Mouse (Mus musculus): Measurements from ENCODE around the gene Lrp6. TPM values are rescaled to one million over a fixed set of nuclear protein-coding genes. Genes with fewer than 3 reads are reported as not detected.

Gene Lrp6
- total RNA-seq (2017), result 72.1 and 75.6 TPM in 2 replicates

GRCm38 (mm10) chr6:134566818-134567485 lies at the start of gene Lrp6:
Lrp6 (minus strand) TSS chr6:134566965.
- ATAC-seq (replicated peaks in 1 of 2; ENCODE audit: insufficient read depth in 1 of 2, low FRiP score in 2 of 2, low TSS enrichment in 1 of 2, low read depth in 1 of 2, poor library complexity in 2 of 2, severe bottlenecking in 2 of 2), result peak; percentile 74 to 84

- peak; percentile 84 to 95 for ATAC-seq (replicated peaks in 1 of 2; ENCODE audit: insufficient read depth in 1 of 2, low FRiP score in 2 of 2, low TSS enrichment in 1 of 2, low read depth in 1 of 2, poor library complexity in 2 of 2, severe bottlenecking in 2 of 2)
Observed at GRCm38 (mm10) chr6:134614723-134615648, 48.2 kb upstream of the Lrp6 start.

- no peak for ATAC-seq (replicated peaks in 1 of 2; ENCODE audit: insufficient read depth in 1 of 2, low FRiP score in 2 of 2, low TSS enrichment in 1 of 2, low read depth in 1 of 2, poor library complexity in 2 of 2, severe bottlenecking in 2 of 2)
Observed at GRCm38 (mm10) chr6:134614322-134614721, 47.6 kb upstream of the Lrp6 start.

- no peak for ATAC-seq (replicated peaks in 1 of 2; ENCODE audit: insufficient read depth in 1 of 2, low FRiP score in 2 of 2, low TSS enrichment in 1 of 2, low read depth in 1 of 2, poor library complexity in 2 of 2, severe bottlenecking in 2 of 2)
Observed at GRCm38 (mm10) chr6:134611896-134612295, 45.1 kb upstream of the Lrp6 start.

GRCm38 (mm10) chr6:134610380-134610779 lies 43.6 kb upstream of the Lrp6 start:
- no peak for ATAC-seq (replicated peaks in 1 of 2; ENCODE audit: insufficient read depth in 1 of 2, low FRiP score in 2 of 2, low TSS enrichment in 1 of 2, low read depth in 1 of 2, poor library complexity in 2 of 2, severe bottlenecking in 2 of 2)

DNA sequence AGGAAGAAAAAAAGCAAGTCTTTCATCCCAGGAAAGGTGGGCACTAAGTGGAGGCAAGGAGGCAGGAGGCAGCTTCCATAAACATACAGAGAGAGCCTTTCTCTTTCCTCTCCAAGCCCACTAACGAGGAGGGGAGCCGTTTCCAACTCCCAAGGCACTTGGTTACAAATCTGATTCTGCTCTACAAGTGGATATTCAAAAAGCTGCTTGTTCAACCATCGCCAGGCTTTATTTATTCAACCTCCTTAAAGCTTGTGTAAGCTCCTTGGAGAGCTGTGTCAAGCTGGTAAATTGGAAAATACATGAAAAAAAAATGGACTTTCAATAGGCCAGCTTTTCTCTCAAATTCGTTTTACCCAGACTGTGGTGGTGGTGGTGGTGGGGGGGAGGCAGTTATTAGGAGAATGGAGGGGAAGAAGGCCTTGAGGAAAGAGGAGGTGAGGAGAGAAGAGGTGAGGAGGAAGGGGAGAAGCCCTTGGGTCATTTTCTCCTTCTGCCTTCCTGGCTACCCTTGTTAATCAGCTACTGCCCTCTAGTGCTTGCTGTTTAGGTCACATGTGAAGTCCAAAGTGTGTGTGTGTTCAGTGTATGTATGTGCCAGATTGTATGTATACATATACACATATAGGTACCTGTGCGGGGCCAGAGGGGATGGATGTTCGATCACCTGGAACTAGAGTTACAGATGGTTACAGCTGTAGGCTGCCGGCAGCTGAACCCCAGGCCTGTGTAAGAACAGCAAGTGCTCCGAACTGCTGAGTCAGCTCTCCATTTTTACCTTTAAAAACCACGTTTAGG lies 40.4 kb upstream of the Lrp6 start:
- peak; percentile 65 to 71 for ATAC-seq (replicated peaks in 1 of 2; ENCODE audit: insufficient read depth in 1 of 2, low FRiP score in 2 of 2, low TSS enrichment in 1 of 2, low read depth in 1 of 2, poor library complexity in 2 of 2, severe bottlenecking in 2 of 2)

GRCm38 (mm10) chr6:134606540-134606939 lies 39.8 kb upstream of the Lrp6 start:
- ATAC-seq (replicated peaks in 1 of 2; ENCODE audit: insufficient read depth in 1 of 2, low FRiP score in 2 of 2, low TSS enrichment in 1 of 2, low read depth in 1 of 2, poor library complexity in 2 of 2, severe bottlenecking in 2 of 2), result 0 out of 4 replicates have a peak, but pooled peaks of 1 of the 2 experiments have one; percentile 17

DNA sequence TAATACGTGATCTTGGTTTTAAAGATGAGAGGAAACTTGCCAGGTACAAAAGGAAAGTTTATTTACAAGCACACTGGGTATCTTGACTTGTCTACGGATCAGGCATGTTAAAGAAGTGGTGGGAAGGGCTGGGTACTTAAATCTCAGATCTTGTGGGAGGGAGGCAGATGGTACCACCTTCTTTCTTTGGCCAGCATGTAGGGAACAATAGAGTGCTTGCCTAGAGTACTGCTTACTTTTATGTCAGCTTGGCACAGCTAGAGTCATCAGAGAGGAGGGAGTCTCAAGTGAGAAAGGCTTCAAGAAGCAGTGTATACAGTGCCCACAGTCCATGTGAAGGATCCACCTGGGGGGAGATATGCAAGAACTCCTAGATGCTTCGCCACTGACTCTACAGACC lies 38.4 kb upstream of the Lrp6 start:
- no peak for ATAC-seq (replicated peaks in 1 of 2; ENCODE audit: insufficient read depth in 1 of 2, low FRiP score in 2 of 2, low TSS enrichment in 1 of 2, low read depth in 1 of 2, poor library complexity in 2 of 2, severe bottlenecking in 2 of 2)

DNA sequence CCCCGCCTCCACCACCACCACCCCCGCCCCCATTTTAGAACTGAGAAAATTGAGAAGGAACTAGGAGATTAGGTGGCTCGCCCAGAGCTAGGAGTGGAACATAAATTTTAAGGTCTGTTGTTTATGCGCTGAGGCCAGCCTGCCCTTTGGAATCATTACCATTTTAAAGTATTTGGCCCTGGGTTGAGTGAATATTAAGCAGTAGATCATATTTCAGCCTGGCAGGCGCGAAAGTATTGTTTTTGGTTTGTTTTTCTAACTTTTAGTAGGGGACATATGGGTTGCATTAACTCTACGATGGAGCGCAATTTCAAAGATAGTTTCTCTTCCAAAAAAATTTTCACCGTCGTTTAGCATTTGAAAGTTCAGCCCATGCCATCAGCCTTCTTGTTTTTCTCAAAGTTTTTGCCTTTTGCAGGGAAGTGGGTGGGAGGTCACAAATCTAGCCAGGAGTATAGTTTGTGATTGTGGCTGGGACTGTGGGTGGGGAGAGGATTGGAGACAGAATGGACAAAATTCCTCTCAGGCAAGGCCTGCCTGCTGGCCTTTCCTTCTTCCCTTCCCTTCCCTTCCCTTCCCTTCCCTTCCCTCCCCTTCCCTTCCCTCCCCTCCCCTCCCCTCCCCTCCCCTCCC lies 35.7 kb upstream of the Lrp6 start:
- ATAC-seq (replicated peaks in 1 of 2; ENCODE audit: insufficient read depth in 1 of 2, low FRiP score in 2 of 2, low TSS enrichment in 1 of 2, low read depth in 1 of 2, poor library complexity in 2 of 2, severe bottlenecking in 2 of 2), result no peak

GRCm38 (mm10) chr6:134601766-134602165 lies 35.0 kb upstream of the Lrp6 start:
- no peak for ATAC-seq (replicated peaks in 1 of 2; ENCODE audit: insufficient read depth in 1 of 2, low FRiP score in 2 of 2, low TSS enrichment in 1 of 2, low read depth in 1 of 2, poor library complexity in 2 of 2, severe bottlenecking in 2 of 2)

- ATAC-seq (replicated peaks in 1 of 2; ENCODE audit: insufficient read depth in 1 of 2, low FRiP score in 2 of 2, low TSS enrichment in 1 of 2, low read depth in 1 of 2, poor library complexity in 2 of 2, severe bottlenecking in 2 of 2), result no peak
Observed at GRCm38 (mm10) chr6:134601130-134601529, 34.4 kb upstream of the Lrp6 start.

- no peak for ATAC-seq (replicated peaks in 1 of 2; ENCODE audit: insufficient read depth in 1 of 2, low FRiP score in 2 of 2, low TSS enrichment in 1 of 2, low read depth in 1 of 2, poor library complexity in 2 of 2, severe bottlenecking in 2 of 2)
Observed at GRCm38 (mm10) chr6:134599239-134599638, 32.5 kb upstream of the Lrp6 start.

DNA sequence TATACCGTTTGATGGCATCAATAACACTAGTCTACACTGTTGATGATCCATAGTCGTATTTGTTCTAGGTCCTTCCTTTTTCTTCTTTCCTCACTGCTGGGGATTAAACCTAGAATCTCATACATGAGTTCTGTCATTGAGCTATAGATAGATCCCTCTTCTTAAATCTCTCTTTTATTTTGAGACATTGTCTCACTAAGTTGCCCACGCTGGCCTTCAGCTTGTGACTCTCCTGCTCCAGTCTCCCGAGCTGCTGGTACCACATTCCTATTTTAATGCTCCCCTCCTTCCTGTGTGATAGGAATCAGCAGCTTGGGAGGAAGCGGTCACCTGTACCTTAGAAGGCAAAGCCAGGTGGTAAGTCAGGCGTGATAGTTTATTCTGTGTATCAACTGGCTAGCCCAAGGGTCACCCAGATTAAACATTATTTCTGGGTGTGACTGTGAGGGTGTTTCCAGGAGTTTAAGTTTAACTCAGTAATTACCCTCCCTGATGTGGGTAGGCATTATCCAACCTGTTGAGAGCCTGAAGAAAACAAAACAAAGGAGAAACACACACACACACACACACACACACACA lies 31.0 kb upstream of the Lrp6 start:
- ATAC-seq (replicated peaks in 1 of 2; ENCODE audit: insufficient read depth in 1 of 2, low FRiP score in 2 of 2, low TSS enrichment in 1 of 2, low read depth in 1 of 2, poor library complexity in 2 of 2, severe bottlenecking in 2 of 2), result no peak

- peak; percentile 80 to 85 for ATAC-seq (replicated peaks in 1 of 2; ENCODE audit: insufficient read depth in 1 of 2, low FRiP score in 2 of 2, low TSS enrichment in 1 of 2, low read depth in 1 of 2, poor library complexity in 2 of 2, severe bottlenecking in 2 of 2)
Observed at GRCm38 (mm10) chr6:134594569-134595442, 28.0 kb upstream of the Lrp6 start.

- ATAC-seq (replicated peaks in 1 of 2; ENCODE audit: insufficient read depth in 1 of 2, low FRiP score in 2 of 2, low TSS enrichment in 1 of 2, low read depth in 1 of 2, poor library complexity in 2 of 2, severe bottlenecking in 2 of 2), result no peak
Observed at GRCm38 (mm10) chr6:134591614-134592013, 24.8 kb upstream of the Lrp6 start.

DNA sequence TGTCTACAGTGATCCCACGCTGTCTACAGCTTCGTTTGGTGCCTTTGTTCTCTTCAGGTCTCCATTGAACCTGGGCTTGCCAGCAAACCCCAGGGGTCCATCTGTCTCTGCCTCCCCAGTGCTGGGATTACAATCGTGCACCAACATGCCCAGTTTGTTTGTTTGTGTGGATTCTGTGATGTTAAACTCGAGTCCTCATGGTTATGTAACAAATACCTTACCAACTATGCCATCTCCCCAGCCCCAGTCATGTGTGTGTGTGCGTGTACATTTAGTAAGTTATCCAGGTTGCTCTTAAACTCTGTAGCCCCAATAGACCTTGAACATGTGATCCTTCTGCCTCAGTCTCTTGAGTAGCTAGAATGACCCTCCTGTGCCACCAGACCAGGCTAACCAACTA lies 19.5 kb upstream of the Lrp6 start:
- ATAC-seq (replicated peaks in 1 of 2; ENCODE audit: insufficient read depth in 1 of 2, low FRiP score in 2 of 2, low TSS enrichment in 1 of 2, low read depth in 1 of 2, poor library complexity in 2 of 2, severe bottlenecking in 2 of 2), result no peak

Data from hematopoietic stem cell, adult 5-6 weeks (primary cell).